Mouse (Mus musculus) liver, embryonic 11.5 days (tissue): ENCODE data around the gene Rap1gap. TPM values are rescaled to one million over a fixed set of nuclear protein-coding genes. Genes with fewer than 3 reads are reported as not detected.

Experiments
- ATAC-seq: fragments of 200-750 bp; cut with Nextera tagmentation; replicated peaks from 2 replicates; pipeline ENCODE4 v1.8.0; 2017; ENCODE audit warnings: moderate number of reproducible peaks, mild to moderate bottlenecking, moderate TSS enrichment, moderate library complexity; ENCODE audit not compliant: low FRiP score
- DNase-seq: peaks from one replicate; pipeline ENCODE4 v3.0.0-alpha.2; 2017; ENCODE audit warnings: low spot score
- H3K27ac ChIP-seq: fragments of 300-500 bp; sonication (generic); 2 replicates; pipeline ENCODE4 v1.5.1; 2014; ENCODE audit warnings: mild to moderate bottlenecking, low read depth, low read length, control low read depth
- H3K27me3 ChIP-seq: fragments of 300-500 bp; sonication (generic); replicated peaks from 2 replicates; pipeline ENCODE4 v1.6.1; 2014; ENCODE audit warnings: low read length, mixed read lengths; ENCODE audit not compliant: control insufficient read depth, insufficient read depth
- H3K36me3 ChIP-seq: fragments of 300-500 bp; sonication (generic); 2 replicates; pipeline ENCODE4 v1.6.1; 2014; ENCODE audit warnings: mild to moderate bottlenecking, low read length, moderate library complexity, mixed read lengths; ENCODE audit not compliant: control insufficient read depth, insufficient read depth
- H3K4me1 ChIP-seq: fragments of 300-500 bp; sonication (generic); replicated peaks from 2 replicates; pipeline ENCODE4 v1.6.1; 2014; ENCODE audit warnings: low read length, mixed read lengths; ENCODE audit not compliant: control insufficient read depth, insufficient read depth
- H3K4me2 ChIP-seq: fragments of 300-500 bp; sonication (generic); 2 replicates; pipeline ENCODE4 v1.6.1; 2014; ENCODE audit warnings: mild to moderate bottlenecking, control low read depth, moderate library complexity
- H3K4me3 ChIP-seq: fragments of 300-500 bp; sonication (generic); 2 replicates; pipeline ENCODE4 v1.5.1; 2014; ENCODE audit warnings: low read depth, low read length, control low read depth
- H3K9ac ChIP-seq: fragments of 300-500 bp; sonication (generic); 2 replicates; pipeline ENCODE4 v1.6.1; 2014; ENCODE audit warnings: low read depth, low read length, control low read depth
- H3K9me3 ChIP-seq: fragments of 300-500 bp; sonication (generic); 2 replicates; pipeline ENCODE4 v1.6.1; 2016; ENCODE audit warnings: low read length, inconsistent platforms, mixed read lengths; ENCODE audit not compliant: control insufficient read depth
- WGBS: fragments of 180-500 bp; shearing (Covaris S2); extraction: QIAGEN DNeasy Blood & Tissue Kit; methylation state at CpG from one replicate; pipeline ENCODE4 v1.1.7; 2014; 5-methylcytosine and 5-hydroxymethylcytosine counted together
- polyA plus RNA-seq: library from polyadenylated mRNA; unstranded; fragments of >200 nt; fragmentation: Nextera tagmentation; extraction: Ambion mirVana; gene quantifications from 2 replicates; pipeline ENCODE4 v1.2.1, GENCODE M21; 2014

Gene Rap1gap
- polyA plus RNA-seq, 1 experiment from 2014 or later, result 4.1 TPM

DNA sequence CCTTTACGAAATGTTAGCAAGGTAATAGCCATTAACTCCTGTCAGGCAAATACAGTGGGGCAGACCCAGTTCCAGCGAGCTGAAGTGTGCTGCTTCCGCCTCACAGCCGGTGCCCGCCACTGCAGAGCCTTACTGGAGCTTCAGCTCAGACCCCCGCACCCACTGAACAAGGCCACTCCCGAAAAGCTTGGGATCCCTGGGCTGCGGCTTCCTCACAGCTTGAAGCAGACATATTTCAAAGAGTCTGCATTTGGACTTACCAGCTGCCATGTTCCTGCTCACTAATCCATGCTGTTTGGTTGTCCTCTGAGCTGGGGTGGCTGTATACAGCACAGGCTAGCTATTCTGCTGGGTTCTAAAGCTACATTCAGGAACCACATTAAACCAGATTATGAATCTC, 6.9 kb upstream of the Rap1gap start:
- no peak for DNase-seq
- no peak overlapping the region for H3K9ac ChIP-seq
- ATAC-seq, result no peak
- no peak overlapping the region for H3K4me2 ChIP-seq
- 90% methylated on average over 8 of the region's 8 CpGs for WGBS
- no peaks in the 10 kb centered on the region for H3K27me3 ChIP-seq
- no peak overlapping the region for H3K4me3 ChIP-seq
- no peaks in the 10 kb centered on the region for H3K9me3 ChIP-seq
- H3K36me3 ChIP-seq, result peaks cover 28% of the 10 kb centered on the region
- H3K4me1 ChIP-seq, result 0 out of 2 replicates have a peak, but pooled peaks cover 4% of the 10 kb centered on the region
- no peak overlapping the region for H3K27ac ChIP-seq

DNA sequence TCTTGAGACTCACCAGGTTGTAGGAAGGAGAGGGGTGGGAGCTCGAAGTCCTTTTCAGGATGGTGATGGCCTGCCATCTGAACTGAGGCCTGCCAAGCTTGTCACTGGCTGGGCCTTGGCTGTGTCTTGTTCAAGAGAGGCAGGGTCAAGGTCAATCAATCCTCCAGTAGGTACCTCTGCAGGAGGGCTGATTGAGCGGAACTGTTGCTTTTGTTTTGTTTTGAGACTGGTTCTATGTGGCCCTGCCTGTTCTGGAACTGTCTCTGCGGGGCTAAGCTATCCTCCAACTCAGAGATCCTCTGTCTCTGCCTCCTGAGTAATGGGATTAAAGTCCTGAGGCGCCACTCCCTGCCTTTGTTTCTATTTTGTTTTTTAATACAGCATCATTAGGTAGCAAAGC, 5.0 kb upstream of the Rap1gap start:
- H3K9ac ChIP-seq, result no peak overlapping the region
- H3K4me1 ChIP-seq, result peaks cover 8% of the 10 kb centered on the region; the same call in 1 of the 2 replicates
- peaks cover 22% of the 10 kb centered on the region for H3K36me3 ChIP-seq
- peaks cover 14% of the 10 kb centered on the region for H3K27me3 ChIP-seq
- no peak overlapping the region for H3K4me3 ChIP-seq
- H3K4me2 ChIP-seq, result no peak overlapping the region
- DNase-seq (no peak), ATAC-seq (no peak)
- WGBS, result 71% methylated on average over 4 of the region's 4 CpGs
- H3K9me3 ChIP-seq, result no peaks in the 10 kb centered on the region
- no peak overlapping the region for H3K27ac ChIP-seq

DNA sequence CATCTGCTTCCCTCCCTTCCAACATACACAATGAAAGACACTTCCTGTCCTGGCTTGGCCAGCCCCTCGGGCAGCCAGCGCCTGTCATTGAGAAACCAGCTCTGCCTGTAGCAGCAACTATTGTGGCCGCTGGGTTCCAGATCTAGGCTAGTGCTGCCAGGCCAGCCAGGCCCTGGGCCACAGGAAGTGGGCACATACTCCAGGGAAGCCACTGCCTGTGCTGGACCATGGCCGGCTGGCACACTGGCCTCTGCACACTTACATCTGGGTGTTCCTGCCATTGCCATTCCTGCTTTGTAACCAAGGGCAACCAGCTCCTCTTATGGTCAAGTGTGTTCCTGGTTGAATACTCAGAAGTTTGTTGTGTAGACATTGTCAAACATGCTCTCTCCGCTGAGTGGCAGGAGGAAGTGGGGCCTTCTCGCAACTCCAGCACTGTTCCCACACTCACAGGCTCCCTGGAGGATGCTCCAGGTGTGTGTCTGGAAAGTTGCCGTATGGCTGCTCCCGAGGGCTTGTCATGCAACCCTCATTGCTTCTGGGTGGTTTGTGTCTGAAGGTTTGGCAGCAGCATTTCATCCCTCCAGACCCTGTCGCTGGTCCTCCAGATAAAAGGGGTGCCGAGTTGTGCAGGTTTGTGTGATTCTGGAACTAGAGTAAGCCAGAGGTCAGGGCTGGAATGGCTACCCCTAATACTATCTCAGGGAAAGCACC, 4.0 kb upstream of the Rap1gap start:
- ATAC-seq (no peak; the same call in 1 of the 2 replicates), DNase-seq (no peak)
- H3K4me3 ChIP-seq, result no peak overlapping the region
- WGBS, result 60% methylated on average over 10 of the region's 10 CpGs
- H3K4me2 ChIP-seq, result no peak overlapping the region
- no peaks in the 10 kb centered on the region for H3K9me3 ChIP-seq
- peaks cover 8% of the 10 kb centered on the region; the same call in 1 of the 2 replicates for H3K4me1 ChIP-seq
- H3K27me3 ChIP-seq, result peaks cover 24% of the 10 kb centered on the region
- no peak overlapping the region for H3K9ac ChIP-seq
- H3K27ac ChIP-seq, result no peak overlapping the region
- H3K36me3 ChIP-seq, result peaks cover 18% of the 10 kb centered on the region

DNA sequence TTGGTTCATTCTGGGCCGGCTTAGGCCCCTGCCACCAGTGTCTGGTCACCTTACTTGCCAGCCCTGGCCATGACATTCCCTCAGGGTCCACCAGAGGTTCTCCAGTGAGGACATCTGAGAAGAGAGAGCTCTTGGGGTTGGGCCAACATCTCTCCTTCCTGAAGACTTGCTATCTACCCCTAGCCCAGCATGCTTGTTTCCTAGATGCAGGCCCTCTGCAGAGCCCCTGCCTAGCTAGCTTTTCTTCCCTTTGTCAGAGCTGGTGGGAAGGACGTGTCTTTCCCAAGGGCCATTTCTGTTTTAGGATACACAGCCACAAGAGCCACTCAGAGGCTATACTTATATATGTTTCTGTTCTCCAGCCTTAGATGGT, 3.5 kb upstream of the Rap1gap start:
- Histone ChIP-seq H3K27me3 (peaks cover 29% of the 10 kb centered on the region), H3K9me3 (no peaks in the 10 kb centered on the region), H3K4me2 (no peak overlapping the region), H3K4me1 (peaks cover 8% of the 10 kb centered on the region; the same call in 1 of the 2 replicates), H3K9ac (no peak overlapping the region), H3K4me3 (no peak overlapping the region), H3K36me3 (peaks cover 14% of the 10 kb centered on the region), H3K27ac (no peak overlapping the region)
- DNase-seq, result no peak
- no peak for ATAC-seq
- WGBS, result 46% methylated on average over 2 of the region's 2 CpGs

DNA sequence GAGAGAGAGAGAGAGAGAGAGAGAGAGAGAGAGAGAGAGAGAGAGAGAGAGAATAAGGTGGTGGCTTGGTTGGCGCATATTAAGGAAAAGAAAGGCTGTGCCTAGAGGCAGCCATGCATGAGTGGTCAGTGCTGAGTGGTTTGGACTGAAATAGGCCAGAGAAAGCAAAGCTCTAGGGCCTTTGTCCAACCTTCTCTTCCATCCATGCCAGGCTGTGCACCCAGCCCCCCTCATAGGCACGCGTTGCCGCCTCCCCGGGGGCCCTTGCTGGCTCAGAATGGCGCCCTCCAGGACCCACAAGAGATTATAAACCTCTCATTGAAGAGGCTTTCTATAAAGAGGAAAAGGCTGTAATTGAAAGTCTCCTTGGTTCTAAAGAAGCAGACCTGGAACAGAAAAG, 3.0 kb upstream of the Rap1gap start:
- H3K27ac ChIP-seq, result no peak overlapping the region
- peaks cover 8% of the 10 kb centered on the region; the same call in 1 of the 2 replicates for H3K4me1 ChIP-seq
- no peaks in the 10 kb centered on the region for H3K9me3 ChIP-seq
- WGBS, result 86% methylated on average over 6 of the region's 6 CpGs
- H3K4me2 ChIP-seq, result no peak overlapping the region
- peaks cover 13% of the 10 kb centered on the region for H3K36me3 ChIP-seq
- DNase-seq (no peak), ATAC-seq (no peak)
- H3K27me3 ChIP-seq, result peaks cover 34% of the 10 kb centered on the region
- H3K4me3 ChIP-seq, result no peak overlapping the region
- no peak overlapping the region for H3K9ac ChIP-seq

DNA sequence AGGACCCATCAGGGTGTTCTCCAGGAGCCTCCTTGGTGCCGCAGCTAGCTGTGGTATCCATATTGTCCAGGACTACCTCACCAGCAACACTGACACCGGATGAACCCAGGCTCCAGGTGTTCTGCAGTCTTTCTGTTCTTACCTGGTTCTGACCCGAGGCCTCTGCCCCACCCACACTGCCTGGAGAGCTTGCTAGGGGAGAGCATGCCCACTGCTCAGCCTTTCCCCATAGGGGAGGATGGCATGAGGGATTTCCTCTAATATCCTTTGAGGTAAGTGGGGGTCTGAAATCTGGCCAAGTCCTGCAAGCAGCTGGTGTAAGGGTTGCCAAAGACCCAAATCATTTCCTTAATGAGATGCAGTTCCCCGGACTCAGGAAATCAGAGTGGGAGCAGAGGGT, 1.0 kb upstream of the Rap1gap start:
- Histone ChIP-seq H3K27me3 (peaks cover 48% of the 10 kb centered on the region), H3K4me2 (no peak overlapping the region), H3K9me3 (no peaks in the 10 kb centered on the region), H3K4me1 (peaks cover 8% of the 10 kb centered on the region; the same call in 1 of the 2 replicates), H3K36me3 (no peaks in the 10 kb centered on the region), H3K27ac (no peak overlapping the region), H3K4me3 (no peak overlapping the region), H3K9ac (no peak overlapping the region)
- DNase-seq, result no peak
- no peak for ATAC-seq
- 68% methylated on average over 4 of the region's 4 CpGs for WGBS

DNA sequence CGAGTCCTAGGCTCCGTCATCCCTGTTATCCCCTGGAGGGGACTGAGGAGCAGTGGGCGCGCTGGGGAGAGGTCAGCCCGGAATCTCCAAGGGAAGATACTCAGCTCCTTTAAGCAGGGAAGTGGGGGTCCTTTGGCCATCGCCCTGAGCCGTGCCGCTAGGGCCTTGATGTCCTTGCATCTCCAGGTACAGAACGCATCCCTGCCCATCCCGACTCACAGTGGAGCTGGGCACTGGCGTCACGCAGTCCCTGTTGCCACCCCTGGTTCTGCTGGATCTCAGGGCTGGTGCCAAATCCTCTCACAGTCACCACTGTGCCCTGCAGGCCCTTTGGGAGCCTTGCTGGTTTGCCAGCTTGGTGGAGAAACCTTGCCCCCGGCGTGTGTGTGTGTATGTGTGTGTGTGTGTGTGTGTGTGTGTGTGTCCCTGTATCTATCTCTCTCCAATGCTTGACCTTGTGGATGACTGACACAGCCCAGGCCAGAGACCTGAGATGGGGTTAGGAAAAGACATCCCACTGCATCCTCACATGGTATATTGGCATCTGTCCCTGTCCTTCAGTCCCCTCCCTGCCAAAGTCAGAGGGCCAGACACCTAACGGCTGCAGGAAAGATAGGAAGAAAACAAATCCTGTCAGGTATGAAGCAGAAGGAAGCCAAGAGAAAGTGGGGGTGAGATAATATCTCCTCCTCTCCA, 602 bp downstream of the Rap1gap start:
- WGBS, result 13% methylated on average over 15 of the region's 15 CpGs
- peaks cover 48% of the 10 kb centered on the region for H3K27me3 ChIP-seq

DNA sequence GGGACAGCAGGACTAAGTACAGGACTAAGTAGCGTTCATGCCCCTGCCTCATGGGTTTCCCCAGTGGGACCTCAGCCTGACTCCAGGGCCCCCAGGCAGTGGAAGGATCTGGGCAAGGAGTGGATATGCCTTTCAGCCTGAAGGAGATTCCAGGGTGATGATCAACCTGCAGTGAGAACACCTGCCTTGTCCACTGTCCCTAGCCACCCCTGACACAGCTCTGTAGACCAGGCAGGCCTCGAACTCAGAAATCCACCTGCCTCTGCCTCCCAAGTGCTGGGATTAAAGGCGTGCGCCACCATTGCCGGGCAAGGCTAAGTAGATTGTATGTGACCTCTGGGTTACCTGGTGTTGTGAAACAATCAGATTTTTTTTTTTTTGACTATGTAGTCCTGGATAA, 1.3 kb downstream of the Rap1gap start:
- ATAC-seq (no peak), DNase-seq (no peak)
- H3K36me3 ChIP-seq, result no peaks in the 10 kb centered on the region
- H3K27me3 ChIP-seq, result peaks cover 48% of the 10 kb centered on the region
- H3K27ac ChIP-seq, result no peak overlapping the region
- H3K9ac ChIP-seq, result no peak overlapping the region
- H3K4me3 ChIP-seq, result no peak overlapping the region
- no peak overlapping the region for H3K4me2 ChIP-seq
- peaks cover 4% of the 10 kb centered on the region; the same call in 1 of the 2 replicates for H3K4me1 ChIP-seq
- WGBS, result 79% methylated on average over 5 of the region's 5 CpGs
- H3K9me3 ChIP-seq, result no peaks in the 10 kb centered on the region

More for the DNA sequence above, 602 bp downstream of the Rap1gap start:
- H3K36me3 ChIP-seq, result no peaks in the 10 kb centered on the region
- H3K9ac ChIP-seq, result 0 out of 2 replicates have a peak overlapping the region, but pooled peaks have one; percentile 34
- peak overlapping the region; percentile 54 for H3K4me3 ChIP-seq
- peak overlapping the region; percentile 86 for H3K4me2 ChIP-seq
- DNase-seq (no peak), ATAC-seq (no peak)
- H3K27ac ChIP-seq, result no peak overlapping the region
- H3K4me1 ChIP-seq, result peaks cover 8% of the 10 kb centered on the region; the same call in 1 of the 2 replicates
- no peaks in the 10 kb centered on the region for H3K9me3 ChIP-seq
